Mouse (Mus musculus): ENCODE measurements at regions not wholly inside any gene's neighbourhood (a gene's known extent, or its start where the extent isn't known, plus 50 kb on each side); places are given as distances from the start of the nearest gene placed in this dataset. TPM values are rescaled to one million over a fixed set of nuclear protein-coding genes. Genes with fewer than 3 reads are reported as not detected.
A peak's percentile ranks its signal among the peaks of the same experiment; 100 is the strongest.

GRCm38 (mm10) chr13:60519708-60520107 lies 82.0 kb upstream of the Dapk1 start:
- DNase-seq (ENCODE audit: extremely low spot score in 1 of 2, low spot score in 2 of 2), result no peak
- intact Hi-C loops (cut with DNase I), result no loop called here

GRCm38 (mm10) chr13:60522719-60523450 lies 78.9 kb upstream of the Dapk1 start:
- DNase-seq (ENCODE audit: extremely low spot score in 1 of 2, low spot score in 2 of 2), result peak in 1 of 2 experiments; percentile 42
- intact Hi-C loops (cut with DNase I), result no loop called here

GRCm38 (mm10) chr13:60527806-60528205 lies 73.9 kb upstream of the Dapk1 start:
- DNase-seq (ENCODE audit: extremely low spot score in 1 of 2, low spot score in 2 of 2), result no peak
- intact Hi-C loops (cut with DNase I), result no loop called here

- intact Hi-C loops (cut with DNase I), result no loop called here
- no peak for DNase-seq (ENCODE audit: extremely low spot score in 1 of 2, low spot score in 2 of 2)
These were observed 72.9 kb upstream of the Dapk1 start for GRCm38 (mm10) chr13:60528819-60529218.

- intact Hi-C loops (cut with DNase I), result no loop called here
- DNase-seq (ENCODE audit: extremely low spot score in 1 of 2, low spot score in 2 of 2), result no peak
These were observed 72.2 kb upstream of the Dapk1 start for GRCm38 (mm10) chr13:60529381-60530069.

GRCm38 (mm10) chr13:60533871-60534427 lies 67.8 kb upstream of the Dapk1 start:
- no peak for DNase-seq (ENCODE audit: extremely low spot score in 1 of 2, low spot score in 2 of 2)
- intact Hi-C loops (cut with DNase I), result no loop called here

GRCm38 (mm10) chr13:60534501-60534900 lies 67.2 kb upstream of the Dapk1 start:
- DNase-seq (ENCODE audit: extremely low spot score in 1 of 2, low spot score in 2 of 2), result no peak

GRCm38 (mm10) chr13:60535045-60535444 lies 66.7 kb upstream of the Dapk1 start:
- no peak for DNase-seq (ENCODE audit: extremely low spot score in 1 of 2, low spot score in 2 of 2)
- intact Hi-C loops (cut with DNase I), result no loop called here

More at GRCm38 (mm10) chr13:60534501-60534900, 67.2 kb upstream of the Dapk1 start:
- intact Hi-C loops (cut with DNase I), result no loop called here

GRCm38 (mm10) chr13:60536725-60537124 lies 65.0 kb upstream of the Dapk1 start:
- intact Hi-C loops (cut with DNase I), result no loop called here
- no peak for DNase-seq (ENCODE audit: extremely low spot score in 1 of 2, low spot score in 2 of 2)

GRCm38 (mm10) chr13:60538110-60538509 lies 63.6 kb upstream of the Dapk1 start:
- no peak for DNase-seq (ENCODE audit: extremely low spot score in 1 of 2, low spot score in 2 of 2)
- intact Hi-C loops (cut with DNase I), result no loop called here

GRCm38 (mm10) chr13:60541165-60541564 lies 60.6 kb upstream of the Dapk1 start:
- intact Hi-C loops (cut with DNase I), result no loop called here
- DNase-seq (ENCODE audit: extremely low spot score in 1 of 2, low spot score in 2 of 2), result no peak

GRCm38 (mm10) chr13:60544363-60544762 lies 57.4 kb upstream of the Dapk1 start:
- DNase-seq (ENCODE audit: extremely low spot score in 1 of 2, low spot score in 2 of 2), result no peak
- intact Hi-C loops (cut with DNase I), result no loop called here

- intact Hi-C loops (cut with DNase I), result no loop called here
These were observed 55.6 kb upstream of the Dapk1 start for GRCm38 (mm10) chr13:60545999-60546733.

More at GRCm38 (mm10) chr13:60545999-60546733, 55.6 kb upstream of the Dapk1 start:
- no peak for DNase-seq (ENCODE audit: extremely low spot score in 1 of 2, low spot score in 2 of 2)

Small RNAs in the stretch of these regions (microRNA-seq; reads per million reads assigned to microRNA genes)
- gene Gm24999 (not detected), gene Gm25000 (not detected)

Data from left cerebral cortex, postnatal 10 days (tissue).